Mouse (Mus musculus): ENCODE measurements around the gene Kcne3.

GRCm38 (mm10) chr7:100150086-100150485, 26.2 kb upstream of the Kcne3 start:
- TF ChIP-seq CTCF (conservative IDR thresholded peaks at IDR 0.05; ENCODE audit: low read length) (no peak), POU5F1 (IDR thresholded peaks at IDR 0.05; ENCODE audit: borderline replicate concordance, low read length) (no peak), NANOG (IDR thresholded peaks at IDR 0.05; ENCODE audit: borderline replicate concordance, low read length) (no peak)

Data from E14TG2a.4 (cell line).